Mouse (Mus musculus) lung, adult 2 months (tissue): ENCODE results near the gene Galntl6.

Experiments
- CTCF ChIP-seq: fragments of 200-500 bp; IDR thresholded peaks from 2 replicates; pipeline ENCODE4 v1.5.1; 2011; ENCODE audit warnings: mild to moderate bottlenecking, low read length, control low read depth; ENCODE audit not compliant: insufficient read depth
- POLR2A ChIP-seq: fragments of 200-500 bp; IDR thresholded peaks from 2 replicates; pipeline ENCODE4 v1.6.1; 2011; ENCODE audit warnings: low read depth, mild to moderate bottlenecking, control low read depth, low read length, borderline replicate concordance; ENCODE audit errors: extremely low read depth

DNA sequence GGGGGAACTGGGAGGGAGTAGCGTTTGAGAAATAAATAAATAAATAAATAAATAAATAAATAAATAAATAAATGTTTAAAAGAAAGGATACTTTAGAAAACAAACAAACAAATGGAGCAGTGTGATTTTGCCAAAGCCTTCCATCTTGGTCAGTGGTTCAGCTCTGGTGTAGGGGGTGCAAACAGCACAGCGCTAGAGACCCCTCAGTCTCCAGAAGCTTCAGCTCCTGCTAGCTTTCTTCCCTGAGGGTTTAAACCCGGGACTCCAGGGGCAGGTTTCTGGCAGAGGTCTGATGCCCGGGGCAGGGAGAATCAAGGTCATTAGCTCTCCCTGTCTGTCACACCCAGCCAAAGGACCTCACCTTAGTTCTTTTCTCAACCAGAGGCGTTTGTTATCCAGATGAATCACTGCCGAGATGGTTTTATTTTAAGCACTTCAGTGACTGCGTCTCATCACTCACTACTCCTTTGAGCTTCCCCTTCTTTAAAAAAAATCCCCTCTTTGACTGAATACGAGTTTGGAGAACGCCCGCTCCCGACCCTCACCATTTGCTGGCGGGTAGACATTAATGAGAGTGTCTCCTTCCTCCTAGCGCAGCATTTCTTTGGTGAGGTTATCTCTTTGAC lies 1146.6 kb downstream of the Galntl6 start:
- no peak for TF ChIP-seq CTCF
- no peak for TF ChIP-seq POLR2A
